17 mouse cellular contexts compared by ENCODE assay signal in genomic region chr5:73690146-73690545, GRCm38 (mm10). TPM values are rescaled to one million over a fixed set of nuclear protein-coding genes. Genes with fewer than 3 reads are reported as not detected.
A peak's percentile ranks its signal among the peaks of the same experiment; 100 is the strongest.
DNase-seq lines count a peak whose midpoint lies in the region; ATAC-seq and TF ChIP-seq lines count a peak whose summit lies in the region.
"Had no signal": no experiment of that assay in that cellular context is flagged by ENCODE, and none has a peak within 500 bp of the region (broad histone marks: within the 10 kb centered on the region; RNA-seq: fewer than 3 reads in every experiment).

No protein-coding gene starts in this region.

- H3K36me3 ChIP-seq in lung, embryonic 14.5 days (ENCODE audit: insufficient read depth): no peaks in the 10 kb centered on the region
- no peaks in the 10 kb centered on the region for H3K36me3 ChIP-seq in heart, embryonic 11.5 days (ENCODE audit: control insufficient read depth, insufficient read depth, low read length)
- H3K36me3 ChIP-seq in intestine, embryonic 15.5 days: no peaks in the 10 kb centered on the region
- H3K36me3 ChIP-seq in stomach, embryonic 15.5 days: no peaks in the 10 kb centered on the region
- H3K36me3 ChIP-seq: embryonic facial prominence, embryonic 15.5 days; forebrain, embryonic 15.5 days; lung, embryonic 15.5 days had no signal

- no peaks in the 10 kb centered on the region for H3K27me3 ChIP-seq in lung, embryonic 14.5 days (ENCODE audit: insufficient read depth, low read length)
- H3K27me3 ChIP-seq in heart, embryonic 11.5 days (ENCODE audit: control insufficient read depth, insufficient read depth, low read length): no peaks in the 10 kb centered on the region
- H3K27me3 ChIP-seq in intestine, embryonic 15.5 days (replicated peaks): no peaks in the 10 kb centered on the region
- H3K27me3 ChIP-seq in stomach, embryonic 15.5 days (replicated peaks): no peaks in the 10 kb centered on the region
- H3K27me3 ChIP-seq: embryonic facial prominence, embryonic 15.5 days; forebrain, embryonic 15.5 days had no signal

- TF ChIP-seq CTCF in lung, embryonic 14.5 days (IDR thresholded peaks at IDR 0.05; ENCODE audit: low read depth): no peak
- no peak for TF ChIP-seq CTCF in lung, adult 2 months (IDR thresholded peaks at IDR 0.05; ENCODE audit: insufficient read depth, low read length)

- no peak overlapping the region for H3K4me3 ChIP-seq in lung, embryonic 14.5 days (ENCODE audit: low read depth, low read length)
- H3K4me3 ChIP-seq in lung, adult 2 months (replicated peaks; ENCODE audit: extremely low read depth, low read depth, low read length): no peak overlapping the region
- no peak overlapping the region for H3K4me3 ChIP-seq in heart, embryonic 11.5 days (ENCODE audit: low read depth, low read length)
- no peak overlapping the region for H3K4me3 ChIP-seq in intestine, embryonic 15.5 days (replicated peaks)
- H3K4me3 ChIP-seq in stomach, embryonic 15.5 days (replicated peaks): no peak overlapping the region
- H3K4me3 ChIP-seq: embryonic facial prominence, embryonic 15.5 days; forebrain, embryonic 15.5 days; heart, adult 2 months; lung, embryonic 15.5 days had no signal

- H3K4me2 ChIP-seq in lung, embryonic 14.5 days: no peak overlapping the region
- no peak overlapping the region for H3K4me2 ChIP-seq in heart, embryonic 11.5 days
- no peak overlapping the region for H3K4me2 ChIP-seq in intestine, embryonic 15.5 days (replicated peaks)
- H3K4me2 ChIP-seq in stomach, embryonic 15.5 days: no peak overlapping the region
- H3K4me2 ChIP-seq: embryonic facial prominence, embryonic 15.5 days; forebrain, embryonic 15.5 days; lung, embryonic 15.5 days; midbrain, embryonic 11.5 days had no signal

- TF ChIP-seq POLR2A in lung, adult 2 months (IDR thresholded peaks at IDR 0.05; ENCODE audit: borderline replicate concordance, extremely low read depth, low read depth, low read length): no peak

- ATAC-seq in lung, embryonic 14.5 days (ENCODE audit: insufficient read depth): no peak
- ATAC-seq in heart, embryonic 11.5 days (replicated peaks; ENCODE audit: insufficient number of reproducible peaks, low FRiP score, low TSS enrichment): peak; percentile 46; the same call in 1 of the 2 replicates
- ATAC-seq in intestine, embryonic 15.5 days: peak; percentile 34; the same call in 1 of the 2 replicates
- ATAC-seq in stomach, embryonic 15.5 days (ENCODE audit: insufficient read depth, low FRiP score, low read depth): peak; percentile 43; the same call in 1 of the 2 replicates
- ATAC-seq: forebrain, embryonic 15.5 days; inflammation-experienced regulatory T-cells, adult 6 months had no signal

- H3K27ac ChIP-seq in lung, embryonic 14.5 days (ENCODE audit: low read depth): no peak overlapping the region
- no peak overlapping the region for H3K27ac ChIP-seq in heart, embryonic 11.5 days (ENCODE audit: low read depth, low read length)
- no peak overlapping the region for H3K27ac ChIP-seq in intestine, embryonic 15.5 days
- no peak overlapping the region for H3K27ac ChIP-seq in stomach, embryonic 15.5 days
- H3K27ac ChIP-seq: embryonic facial prominence, embryonic 15.5 days; forebrain, embryonic 15.5 days; heart, adult 2 months; lung, embryonic 15.5 days had no signal

- 50% methylated on average over 2 of the region's 2 CpGs for WGBS in lung, embryonic 14.5 days
- 56% methylated on average over 2 of the region's 2 CpGs for WGBS in lung, adult 2 months
- WGBS in heart, embryonic 11.5 days (ENCODE audit: insufficient replicate concordance): 25% methylated on average over 2 of the region's 2 CpGs
- whole genome bisulfite sequencing in intestine, embryonic 15.5 days: 40% methylated on average over 2 of the region's 2 CpGs
- WGBS in stomach, embryonic 15.5 days: 54% methylated on average over 2 of the region's 2 CpGs

- DNase-seq in lung, embryonic 14.5 days: peak; percentile 36
- no peak for DNase-seq in lung, adult 2 months
- DNase-seq in urinary bladder, adult 18-20 months (ENCODE audit: low spot score in 2 of 2): no peak
- DNase-seq in cerebellum, postnatal 14 days: no peak
- no peak for DNase-seq in cerebellum, adult 11 months
- DNase-seq: adrenal gland, postnatal 25 days; thymus, adult 2 months had no signal

- H3K9me3 ChIP-seq in lung, embryonic 14.5 days (ENCODE audit: low read depth, low read length): no peaks in the 10 kb centered on the region
- H3K9me3 ChIP-seq in heart, embryonic 11.5 days (replicated peaks; ENCODE audit: control insufficient read depth, low read length): no peaks in the 10 kb centered on the region
- no peaks in the 10 kb centered on the region for H3K9me3 ChIP-seq in intestine, embryonic 15.5 days
- H3K9me3 ChIP-seq in stomach, embryonic 15.5 days: no peaks in the 10 kb centered on the region
- H3K9me3 ChIP-seq: embryonic facial prominence, embryonic 15.5 days; forebrain, embryonic 15.5 days; lung, embryonic 15.5 days had no signal

- H3K4me1 ChIP-seq in lung, embryonic 14.5 days (ENCODE audit: insufficient read depth): peaks cover 4% of the 10 kb centered on the region; the same call in 1 of the 2 replicates
- H3K4me1 ChIP-seq in lung, adult 2 months (ENCODE audit: control insufficient read depth, insufficient read depth, low read length): no peaks in the 10 kb centered on the region; the same call in 1 of the 2 replicates
- H3K4me1 ChIP-seq in heart, embryonic 11.5 days (ENCODE audit: control insufficient read depth, insufficient read depth, low read length): peaks cover 8% of the 10 kb centered on the region; the same call in 1 of the 2 replicates
- H3K4me1 ChIP-seq in intestine, embryonic 15.5 days (replicated peaks): peaks cover 3% of the 10 kb centered on the region; the same call in 1 of the 2 replicates
- H3K4me1 ChIP-seq in stomach, embryonic 15.5 days: peaks cover 4% of the 10 kb centered on the region; the same call in 1 of the 2 replicates
- H3K4me1 ChIP-seq: forebrain, embryonic 15.5 days had no signal

- no peak overlapping the region for H3K9ac ChIP-seq in lung, embryonic 14.5 days
- no peak overlapping the region for H3K9ac ChIP-seq in heart, embryonic 11.5 days (ENCODE audit: low read depth, low read length)
- no peak overlapping the region for H3K9ac ChIP-seq in intestine, embryonic 15.5 days
- H3K9ac ChIP-seq in stomach, embryonic 15.5 days: no peak overlapping the region
- H3K9ac ChIP-seq: embryonic facial prominence, embryonic 15.5 days; forebrain, embryonic 15.5 days; lung, embryonic 15.5 days had no signal

RNA-seq across cellular contexts. Expression of gene Spata18, which starts 39.0 kb away (rescaled TPM):
- 0.69 and 0.86 TPM in 2 replicates for polyA plus RNA-seq in lung, embryonic 14.5 days (2014; fragmentation: Nextera tagmentation; extraction: Ambion mirVana)
- 22.3 and 24.2 TPM in 2 replicates for polyA plus RNA-seq in lung, adult 2 months (2012; rRNA removed)
- polyA plus RNA-seq in heart, embryonic 11.5 days (2014; fragmentation: Nextera tagmentation; extraction: Ambion mirVana): not detected in 2 replicates
- 0.28 and 0.38 TPM in 2 replicates for polyA plus RNA-seq in intestine, embryonic 15.5 days (2015; fragmentation: Nextera tagmentation; extraction: Ambion mirVana)
- polyA plus RNA-seq in stomach, embryonic 15.5 days (2015; fragmentation: Nextera tagmentation; extraction: Ambion mirVana): 0.13 and 0.40 TPM in 2 replicates
- polyA plus RNA-seq: C2C12; inflammation-experienced regulatory T-cells, adult 6 months had no signal

RNA-seq across cellular contexts. Expression of gene Sgcb, which starts 42.6 kb away (rescaled TPM):
- 25.8 and 27.7 TPM in 2 replicates for polyA plus RNA-seq in lung, embryonic 14.5 days (2014; fragmentation: Nextera tagmentation; extraction: Ambion mirVana)
- polyA plus RNA-seq in lung, adult 2 months (2012; rRNA removed): 7.7 and 10.5 TPM in 2 replicates
- polyA plus RNA-seq in heart, embryonic 11.5 days (2014; fragmentation: Nextera tagmentation; extraction: Ambion mirVana): 24.0 and 27.2 TPM in 2 replicates
- polyA plus RNA-seq in intestine, embryonic 15.5 days (2015; fragmentation: Nextera tagmentation; extraction: Ambion mirVana): 17.8 and 19.7 TPM in 2 replicates
- 23.6 and 26.7 TPM in 2 replicates for polyA plus RNA-seq in stomach, embryonic 15.5 days (2015; fragmentation: Nextera tagmentation; extraction: Ambion mirVana)

RNA-seq across cellular contexts. Expression of gene Lrrc66, which starts 57.8 kb away (rescaled TPM):
- not detected in 2 replicates for polyA plus RNA-seq in lung, embryonic 14.5 days (2014; fragmentation: Nextera tagmentation; extraction: Ambion mirVana)
- 0.09 TPM in 1 of 2 replicates, not detected in the other for polyA plus RNA-seq in lung, adult 2 months (2012; rRNA removed)
- polyA plus RNA-seq in heart, embryonic 11.5 days (2014; fragmentation: Nextera tagmentation; extraction: Ambion mirVana): not detected in 2 replicates
- polyA plus RNA-seq in intestine, embryonic 15.5 days (2015; fragmentation: Nextera tagmentation; extraction: Ambion mirVana): 4.7 and 5.5 TPM in 2 replicates
- 1.8 and 1.9 TPM in 2 replicates for polyA plus RNA-seq in stomach, embryonic 15.5 days (2015; fragmentation: Nextera tagmentation; extraction: Ambion mirVana)
- polyA plus RNA-seq: C2C12; embryonic facial prominence, embryonic 15.5 days; forebrain, embryonic 15.5 days had no signal

Comparison
In these comparisons a context has a peak if more than half of its experiments do, and no peak if none do; other contexts are left out.
1. RNA of gene Spata18, which starts 39.0 kb away (polyA plus RNA-seq): 22.3 to 24.2 TPM in lung, adult 2 months; 0.69 to 0.86 TPM in lung, embryonic 14.5 days, 0.13 to 0.40 TPM in stomach, embryonic 15.5 days, 0.28 to 0.38 TPM in intestine, embryonic 15.5 days and not detected in heart, embryonic 11.5 days; every median in the first group is over 10 times any median in the second.